Mouse (Mus musculus) B cell, adult 67 days (primary cell): Measurements from ENCODE around the gene Fig4. TPM values are rescaled to one million over a fixed set of nuclear protein-coding genes. Genes with fewer than 3 reads are reported as not detected.

ENCODE experiments used
- total RNA-seq, 2 experiments: library from RNA; stranded (reverse); gene quantifications; 4 replicates each; pipeline ENCODE4 v1.2.4; 2023

Gene Fig4
- total RNA-seq: 10 to 100 TPM; 34.5 to 36.5 TPM

DNA sequence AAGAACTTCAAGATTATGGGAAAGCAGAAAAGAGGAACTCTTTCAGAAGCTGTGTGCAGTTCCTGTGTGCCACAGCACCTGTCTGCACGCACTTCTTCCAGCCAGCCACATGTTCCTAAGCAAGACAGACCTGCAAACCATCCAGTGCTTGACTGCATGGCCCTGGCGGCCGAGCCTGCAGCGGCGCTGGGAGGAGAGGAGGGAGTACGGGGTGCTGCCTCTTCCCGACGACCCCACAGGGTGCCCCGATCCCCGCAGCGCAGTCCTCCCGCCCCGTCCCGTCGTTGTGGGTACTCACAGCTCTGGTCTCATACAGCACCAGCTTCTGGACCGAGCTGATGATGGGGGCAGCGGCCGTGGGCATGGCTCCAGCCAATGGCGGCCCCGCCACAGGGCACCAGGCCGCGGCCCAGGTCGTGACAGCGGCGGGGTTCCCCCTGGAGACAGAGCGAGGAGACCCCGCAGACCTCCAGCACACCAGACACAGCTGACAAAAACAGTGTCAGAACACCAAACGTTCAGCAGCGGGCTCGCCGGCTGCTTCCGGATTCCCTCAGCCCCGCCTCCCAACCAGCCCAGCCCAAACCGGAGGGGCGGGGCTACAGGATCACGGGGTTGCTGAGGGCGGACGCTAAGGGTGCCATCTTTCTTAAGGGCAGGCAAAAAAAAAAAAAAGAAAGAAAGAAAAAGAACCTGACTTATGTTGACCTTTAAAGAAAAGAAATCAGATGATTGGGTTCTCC lies at the start of gene Fig4:
Gene Fig4, minus strand, starts transcription at position 572 of the 743 bp plus-strand sequence.

GRCm38 (mm10) chr10:41303639-41304444 lies 782 bp upstream of the Fig4 start, which contains the start of gene Ak9:
Gene Ak9 (plus strand): TSS chr10:41303980.

Other genes with a start within 250 kb of the Fig4 start
- gene Gpr6, start 231.0 kb downstream of the Fig4 start, total RNA-seq: not detected
- under 1 TPM in 1 of 2 experiments, not detected in 1; 0.09 TPM for gene Ak9, start 720 bp upstream of the Fig4 start, total RNA-seq
- gene Zbtb24, start 147.1 kb upstream of the Fig4 start, total RNA-seq: 10 to 100 TPM; 50.6 to 51.3 TPM
- gene Mical1, start 173.1 kb upstream of the Fig4 start, total RNA-seq: 100 to 1,000 TPM; 295 to 325 TPM
- 10 to 100 TPM; 17.5 to 27.2 TPM for gene Smpd2, start 187.1 kb upstream of the Fig4 start, total RNA-seq
- gene Ppil6, start 187.2 kb upstream of the Fig4 start, total RNA-seq: not detected
- gene Cd164, start 216.2 kb upstream of the Fig4 start, total RNA-seq: 100 to 1,000 TPM; 288 to 304 TPM